Mouse (Mus musculus): Measurements from ENCODE around the gene Nrbf2. TPM values are rescaled to one million over a fixed set of nuclear protein-coding genes. Genes with fewer than 3 reads are reported as not detected.

Nrbf2 gene
- polyA plus RNA-seq, 1 experiment: 30.0 TPM

GRCm38 (mm10) chr10:67296482-67297152 is 11.5 kb upstream of the Nrbf2 start:
- no peak for TF ChIP-seq POLR2A (IDR thresholded peaks at IDR 0.05; ENCODE audit: borderline replicate concordance, low read depth, low read length)
- TF ChIP-seq CTCF (IDR thresholded peaks at IDR 0.05; ENCODE audit: low read depth, low read length): no peak
- Histone ChIP-seq H3K4me1 (ENCODE audit: control insufficient read depth, insufficient read depth, low read length) (peaks cover 31% of the 10 kb centered on the region), H3K27ac (ENCODE audit: insufficient read depth, low read depth, low read length) (no peak overlapping the region), H3K4me3 (ENCODE audit: insufficient read depth, low read length) (no peak overlapping the region)

GRCm38 (mm10) chr10:67295938-67296466 is 10.9 kb upstream of the Nrbf2 start:
- H3K4me3 ChIP-seq (ENCODE audit: insufficient read depth, low read length): no peak overlapping the region
- TF ChIP-seq POLR2A (IDR thresholded peaks at IDR 0.05; ENCODE audit: borderline replicate concordance, low read depth, low read length) (no peak), CTCF (IDR thresholded peaks at IDR 0.05; ENCODE audit: low read depth, low read length) (no peak)
- no peak overlapping the region for H3K27ac ChIP-seq (ENCODE audit: insufficient read depth, low read depth, low read length)

GRCm38 (mm10) chr10:67295331-67295730 is 10.2 kb upstream of the Nrbf2 start:
- Histone ChIP-seq H3K27ac (ENCODE audit: insufficient read depth, low read depth, low read length) (no peak overlapping the region), H3K4me1 (ENCODE audit: control insufficient read depth, insufficient read depth, low read length) (peaks cover 40% of the 10 kb centered on the region), H3K4me3 (ENCODE audit: insufficient read depth, low read length) (no peak overlapping the region)
- no peak for TF ChIP-seq CTCF (IDR thresholded peaks at IDR 0.05; ENCODE audit: low read depth, low read length)
- TF ChIP-seq POLR2A (IDR thresholded peaks at IDR 0.05; ENCODE audit: borderline replicate concordance, low read depth, low read length): no peak

More at GRCm38 (mm10) chr10:67295938-67296466, 10.9 kb upstream of the Nrbf2 start:
- H3K4me1 ChIP-seq (ENCODE audit: control insufficient read depth, insufficient read depth, low read length): peaks cover 34% of the 10 kb centered on the region

- Histone ChIP-seq H3K4me1 (ENCODE audit: control insufficient read depth, insufficient read depth, low read length) (peaks cover 38% of the 10 kb centered on the region), H3K27ac (ENCODE audit: insufficient read depth, low read depth, low read length) (peak overlapping the region; percentile 59)
- TF ChIP-seq CTCF (IDR thresholded peaks at IDR 0.05; ENCODE audit: low read depth, low read length) (no peak), POLR2A (IDR thresholded peaks at IDR 0.05; ENCODE audit: borderline replicate concordance, low read depth, low read length) (no peak)
Observed at GRCm38 (mm10) chr10:67291087-67291486, 6.0 kb upstream of the Nrbf2 start.

GRCm38 (mm10) chr10:67290622-67291021 is 5.5 kb upstream of the Nrbf2 start:
- no peak overlapping the region for H3K4me3 ChIP-seq (ENCODE audit: insufficient read depth, low read length)
- TF ChIP-seq POLR2A (IDR thresholded peaks at IDR 0.05; ENCODE audit: borderline replicate concordance, low read depth, low read length) (no peak), CTCF (IDR thresholded peaks at IDR 0.05; ENCODE audit: low read depth, low read length) (no peak)
- H3K27ac ChIP-seq (ENCODE audit: insufficient read depth, low read depth, low read length): peak overlapping the region; percentile 75

More at GRCm38 (mm10) chr10:67291087-67291486, 6.0 kb upstream of the Nrbf2 start:
- H3K4me3 ChIP-seq (ENCODE audit: insufficient read depth, low read length): no peak overlapping the region

GRCm38 (mm10) chr10:67287877-67288276 is 2.8 kb upstream of the Nrbf2 start:
- no peak overlapping the region for H3K4me3 ChIP-seq (ENCODE audit: insufficient read depth, low read length)
- H3K4me1 ChIP-seq (ENCODE audit: control insufficient read depth, insufficient read depth, low read length): peaks cover 51% of the 10 kb centered on the region
- TF ChIP-seq POLR2A (IDR thresholded peaks at IDR 0.05; ENCODE audit: borderline replicate concordance, low read depth, low read length): no peak
- TF ChIP-seq CTCF (IDR thresholded peaks at IDR 0.05; ENCODE audit: low read depth, low read length): no peak
- H3K27ac ChIP-seq (ENCODE audit: insufficient read depth, low read depth, low read length): peak overlapping the region; percentile 76

More at GRCm38 (mm10) chr10:67290622-67291021, 5.5 kb upstream of the Nrbf2 start:
- H3K4me1 ChIP-seq (ENCODE audit: control insufficient read depth, insufficient read depth, low read length): peaks cover 40% of the 10 kb centered on the region

GRCm38 (mm10) chr10:67284761-67285175 is 337 bp downstream of the Nrbf2 start:
- TF ChIP-seq CTCF (IDR thresholded peaks at IDR 0.05; ENCODE audit: low read depth, low read length) (no peak), POLR2A (IDR thresholded peaks at IDR 0.05; ENCODE audit: borderline replicate concordance, low read depth, low read length) (no peak)
- peaks cover 47% of the 10 kb centered on the region for H3K4me1 ChIP-seq (ENCODE audit: control insufficient read depth, insufficient read depth, low read length)
- peak overlapping the region; percentile 54; the same call in 1 of the 2 replicates for H3K27ac ChIP-seq (ENCODE audit: insufficient read depth, low read depth, low read length)
- H3K4me3 ChIP-seq (ENCODE audit: insufficient read depth, low read length): peak overlapping the region; percentile 98

- Histone ChIP-seq H3K4me1 (ENCODE audit: control insufficient read depth, insufficient read depth, low read length) (peaks cover 47% of the 10 kb centered on the region), H3K4me3 (ENCODE audit: insufficient read depth, low read length) (peak overlapping the region; percentile 98), H3K27ac (ENCODE audit: insufficient read depth, low read depth, low read length) (peak overlapping the region; percentile 54; the same call in 1 of the 2 replicates)
- TF ChIP-seq POLR2A (IDR thresholded peaks at IDR 0.05; ENCODE audit: borderline replicate concordance, low read depth, low read length) (no peak), CTCF (IDR thresholded peaks at IDR 0.05; ENCODE audit: low read depth, low read length) (no peak)
Observed at GRCm38 (mm10) chr10:67284311-67284710, 794 bp downstream of the Nrbf2 start.

GRCm38 (mm10) chr10:67283516-67283915 is 1.6 kb downstream of the Nrbf2 start:
- Histone ChIP-seq H3K27ac (ENCODE audit: insufficient read depth, low read depth, low read length) (no peak overlapping the region), H3K4me1 (ENCODE audit: control insufficient read depth, insufficient read depth, low read length) (peaks cover 41% of the 10 kb centered on the region), H3K4me3 (ENCODE audit: insufficient read depth, low read length) (peak overlapping the region; percentile 98)
- TF ChIP-seq POLR2A (IDR thresholded peaks at IDR 0.05; ENCODE audit: borderline replicate concordance, low read depth, low read length) (no peak), CTCF (IDR thresholded peaks at IDR 0.05; ENCODE audit: low read depth, low read length) (no peak)

- no peak overlapping the region for H3K4me3 ChIP-seq (ENCODE audit: insufficient read depth, low read length)
- no peak for TF ChIP-seq CTCF (IDR thresholded peaks at IDR 0.05; ENCODE audit: low read depth, low read length)
- no peak for TF ChIP-seq POLR2A (IDR thresholded peaks at IDR 0.05; ENCODE audit: borderline replicate concordance, low read depth, low read length)
- H3K27ac ChIP-seq (ENCODE audit: insufficient read depth, low read depth, low read length): no peak overlapping the region
- H3K4me1 ChIP-seq (ENCODE audit: control insufficient read depth, insufficient read depth, low read length): peaks cover 36% of the 10 kb centered on the region
Observed at GRCm38 (mm10) chr10:67282531-67282930, 2.6 kb downstream of the Nrbf2 start.

All from bone marrow macrophage, adult 2 months (primary cell).